Mouse (Mus musculus): ENCODE results near the gene Hcst. TPM values are rescaled to one million over a fixed set of nuclear protein-coding genes. Genes with fewer than 3 reads are reported as not detected.

Hcst gene
- polyA plus RNA-seq, 1 experiment from 2014 or later, result 0.39 TPM

DNA sequence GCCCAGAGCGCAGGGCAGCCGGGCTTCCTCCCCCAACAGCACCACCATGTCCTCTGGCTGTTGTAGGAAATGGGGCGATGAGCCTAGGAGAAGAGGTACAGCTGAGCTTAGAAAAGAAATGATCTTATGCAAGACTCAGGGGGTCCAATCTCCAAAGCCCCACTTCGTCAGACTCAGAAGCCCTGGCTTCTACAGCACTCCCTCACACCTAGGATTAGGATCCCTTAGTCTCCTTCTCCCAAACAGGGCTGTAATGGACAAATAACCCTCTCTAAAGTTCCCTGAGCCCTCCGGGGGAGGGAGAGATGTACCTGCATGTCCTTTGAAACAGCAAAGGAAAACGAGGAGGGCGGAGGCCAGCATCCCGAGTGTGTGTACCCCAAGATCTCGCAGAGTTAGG lies 36.8 kb upstream of the Hcst start:
- Histone ChIP-seq H3K9ac (ENCODE audit: low read length) (no peak overlapping the region), H3K36me3 (ENCODE audit: control insufficient read depth, insufficient read depth, low read length) (no peaks in the 10 kb centered on the region), H3K4me1 (ENCODE audit: control insufficient read depth, insufficient read depth, low read length) (0 out of 2 replicates have a peak, but pooled peaks cover 3% of the 10 kb centered on the region), H3K4me2 (ENCODE audit: low read depth, severe bottlenecking) (no peak overlapping the region), H3K27me3 (ENCODE audit: control insufficient read depth, insufficient read depth, low read length) (peaks cover 92% of the 10 kb centered on the region), H3K4me3 (ENCODE audit: low read depth, low read length) (no peak overlapping the region), H3K27ac (replicated peaks; ENCODE audit: low read depth, low read length) (no peak overlapping the region), H3K9me3 (ENCODE audit: control insufficient read depth, low read length) (no peaks in the 10 kb centered on the region)
- DNase-seq (ENCODE audit: low spot score) (no peak), ATAC-seq (ENCODE audit: insufficient number of reproducible peaks, low FRiP score, low TSS enrichment, low read depth) (no peak)
- 2% methylated on average over 9 of the region's 9 CpGs for WGBS

- H3K27ac ChIP-seq (replicated peaks; ENCODE audit: low read depth, low read length), result no peak overlapping the region
- no peak for DNase-seq (ENCODE audit: low spot score)
- peaks cover 75% of the 10 kb centered on the region for H3K27me3 ChIP-seq (ENCODE audit: control insufficient read depth, insufficient read depth, low read length)
- no peaks in the 10 kb centered on the region for H3K36me3 ChIP-seq (ENCODE audit: control insufficient read depth, insufficient read depth, low read length)
- H3K4me3 ChIP-seq (ENCODE audit: low read depth, low read length), result no peak overlapping the region
- H3K4me1 ChIP-seq (ENCODE audit: control insufficient read depth, insufficient read depth, low read length), result 0 out of 2 replicates have a peak, but pooled peaks cover 3% of the 10 kb centered on the region
- H3K9ac ChIP-seq (ENCODE audit: low read length), result no peak overlapping the region
- H3K9me3 ChIP-seq (ENCODE audit: control insufficient read depth, low read length), result no peaks in the 10 kb centered on the region
- 11% methylated on average over 6 of the region's 6 CpGs for WGBS
- ATAC-seq (ENCODE audit: insufficient number of reproducible peaks, low FRiP score, low TSS enrichment, low read depth), result no peak
- no peak overlapping the region for H3K4me2 ChIP-seq (ENCODE audit: low read depth, severe bottlenecking)
These were observed 34.6 kb upstream of the Hcst start for GRCm38 (mm10) chr7:30454259-30454658.

GRCm38 (mm10) chr7:30453766-30454165 lies 34.1 kb upstream of the Hcst start:
- WGBS, result 1% methylated on average over 25 of the region's 25 CpGs

GRCm38 (mm10) chr7:30453327-30453726 lies 33.7 kb upstream of the Hcst start:
- 19% methylated on average over 25 of the region's 25 CpGs for WGBS
- Histone ChIP-seq H3K27me3 (ENCODE audit: control insufficient read depth, insufficient read depth, low read length) (peaks cover 65% of the 10 kb centered on the region), H3K9me3 (ENCODE audit: control insufficient read depth, low read length) (no peaks in the 10 kb centered on the region), H3K4me1 (ENCODE audit: control insufficient read depth, insufficient read depth, low read length) (0 out of 2 replicates have a peak, but pooled peaks cover 3% of the 10 kb centered on the region), H3K9ac (ENCODE audit: low read length) (no peak overlapping the region), H3K4me2 (ENCODE audit: low read depth, severe bottlenecking) (no peak overlapping the region), H3K4me3 (ENCODE audit: low read depth, low read length) (no peak overlapping the region), H3K36me3 (ENCODE audit: control insufficient read depth, insufficient read depth, low read length) (no peaks in the 10 kb centered on the region), H3K27ac (replicated peaks; ENCODE audit: low read depth, low read length) (no peak overlapping the region)
- DNase-seq (ENCODE audit: low spot score), result no peak
- no peak for ATAC-seq (ENCODE audit: insufficient number of reproducible peaks, low FRiP score, low TSS enrichment, low read depth)

More at GRCm38 (mm10) chr7:30453766-30454165, 34.1 kb upstream of the Hcst start:
- H3K4me3 ChIP-seq (ENCODE audit: low read depth, low read length), result no peak overlapping the region
- H3K4me2 ChIP-seq (ENCODE audit: low read depth, severe bottlenecking), result no peak overlapping the region
- H3K36me3 ChIP-seq (ENCODE audit: control insufficient read depth, insufficient read depth, low read length), result no peaks in the 10 kb centered on the region
- no peak overlapping the region for H3K9ac ChIP-seq (ENCODE audit: low read length)
- no peak overlapping the region for H3K27ac ChIP-seq (replicated peaks; ENCODE audit: low read depth, low read length)
- DNase-seq (ENCODE audit: low spot score), result no peak
- H3K9me3 ChIP-seq (ENCODE audit: control insufficient read depth, low read length), result no peaks in the 10 kb centered on the region
- peaks cover 70% of the 10 kb centered on the region for H3K27me3 ChIP-seq (ENCODE audit: control insufficient read depth, insufficient read depth, low read length)
- 0 out of 2 replicates have a peak, but pooled peaks cover 3% of the 10 kb centered on the region for H3K4me1 ChIP-seq (ENCODE audit: control insufficient read depth, insufficient read depth, low read length)
- no peak for ATAC-seq (ENCODE audit: insufficient number of reproducible peaks, low FRiP score, low TSS enrichment, low read depth)

DNA sequence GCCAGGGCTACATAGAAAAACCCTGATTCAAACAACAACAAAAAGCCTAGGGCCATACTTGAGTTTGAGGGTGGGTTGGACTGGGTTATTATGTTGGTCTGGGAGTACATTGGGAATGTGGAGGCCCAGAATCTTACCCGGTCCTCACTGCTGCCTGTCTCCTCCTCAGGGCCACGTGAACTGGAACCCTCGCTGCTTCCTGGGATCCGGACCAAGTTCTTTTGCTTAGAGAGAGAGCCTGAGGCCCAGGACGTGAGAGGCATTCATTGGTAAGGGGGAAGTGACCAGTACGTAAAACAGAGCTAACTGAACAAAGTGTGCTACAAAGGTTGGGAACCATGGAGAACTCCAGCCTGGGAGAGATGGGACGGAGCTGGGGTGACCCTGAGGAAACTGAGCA lies 30.6 kb upstream of the Hcst start:
- peaks cover 38% of the 10 kb centered on the region for H3K27me3 ChIP-seq (ENCODE audit: control insufficient read depth, insufficient read depth, low read length)
- no peak for ATAC-seq (ENCODE audit: insufficient number of reproducible peaks, low FRiP score, low TSS enrichment, low read depth)

DNA sequence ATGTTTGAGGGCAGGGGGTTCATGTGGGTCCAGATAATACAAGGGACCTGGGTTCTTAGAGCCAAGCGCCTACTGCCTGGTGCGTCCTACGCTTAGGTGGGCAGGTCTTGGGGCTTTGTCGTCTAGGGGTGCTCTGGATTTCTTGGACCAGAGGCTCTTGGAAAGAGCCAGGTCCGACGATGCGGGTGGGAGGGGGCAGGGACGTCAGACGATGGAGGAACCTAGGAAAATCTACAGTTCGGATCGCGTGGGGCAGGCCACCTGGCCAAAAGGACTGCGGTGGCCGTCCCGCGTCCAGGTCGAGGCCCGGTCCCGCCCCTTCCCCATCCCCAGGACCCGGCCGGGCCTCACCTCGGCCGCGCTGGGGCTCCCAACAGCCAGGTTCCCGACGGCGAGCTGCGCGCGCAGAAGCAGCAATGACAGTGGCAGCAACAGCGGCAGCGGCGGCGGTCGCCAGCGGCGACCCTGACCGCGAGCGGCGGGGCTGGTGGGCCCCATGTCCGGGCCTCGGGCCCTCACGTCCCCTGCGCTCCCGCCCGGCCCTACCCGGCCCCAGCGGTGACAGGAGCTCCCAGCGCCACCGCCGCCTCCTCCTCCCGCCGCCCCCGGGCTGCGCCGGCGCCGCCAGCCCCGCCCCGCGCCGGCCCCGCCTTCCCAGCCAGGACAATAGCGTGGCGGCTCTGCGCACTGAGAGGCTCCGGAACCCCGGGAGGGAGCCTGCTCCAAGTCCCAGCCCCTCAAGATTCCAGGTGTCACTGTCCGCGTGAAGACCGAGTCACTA lies 25.5 kb upstream of the Hcst start, which contains the start of gene Aplp1:
Gene Aplp1 (minus strand): TSS at position 565 of the 781 bp plus-strand sequence.
- peak; percentile 41; the same call in 1 of the 2 replicates for ATAC-seq (ENCODE audit: insufficient number of reproducible peaks, low FRiP score, low TSS enrichment, low read depth)
- whole genome bisulfite sequencing, result under 1% methylated on average over 65 of the region's 72 CpGs
- DNase-seq (ENCODE audit: low spot score), result peak; percentile 75
- Histone ChIP-seq H3K4me1 (ENCODE audit: control insufficient read depth, insufficient read depth, low read length) (peaks cover 8% of the 10 kb centered on the region; the same call in 1 of the 2 replicates), H3K9ac (ENCODE audit: low read length) (peak within 1 kb of the TSS; percentile 63), H3K27ac (replicated peaks; ENCODE audit: low read depth, low read length) (no peak within 1 kb of the TSS), H3K9me3 (ENCODE audit: control insufficient read depth, low read length) (no peaks in the 10 kb centered on the region), H3K4me3 (ENCODE audit: low read depth, low read length) (peak within 1 kb of the TSS; percentile 58), H3K4me2 (ENCODE audit: low read depth, severe bottlenecking) (peak within 1 kb of the TSS; percentile 77), H3K27me3 (ENCODE audit: control insufficient read depth, insufficient read depth, low read length) (peaks cover 18% of the 10 kb centered on the region), H3K36me3 (ENCODE audit: control insufficient read depth, insufficient read depth, low read length) (no peaks in the 10 kb centered on the region)

More for the DNA sequence above, 30.6 kb upstream of the Hcst start:
- no peaks in the 10 kb centered on the region for H3K9me3 ChIP-seq (ENCODE audit: control insufficient read depth, low read length)
- H3K4me3 ChIP-seq (ENCODE audit: low read depth, low read length), result no peak overlapping the region
- DNase-seq (ENCODE audit: low spot score), result no peak
- H3K4me1 ChIP-seq (ENCODE audit: control insufficient read depth, insufficient read depth, low read length), result no peaks in the 10 kb centered on the region
- H3K27ac ChIP-seq (replicated peaks; ENCODE audit: low read depth, low read length), result no peak overlapping the region
- H3K36me3 ChIP-seq (ENCODE audit: control insufficient read depth, insufficient read depth, low read length), result no peaks in the 10 kb centered on the region
- 80% methylated on average over 7 of the region's 7 CpGs for WGBS
- no peak overlapping the region for H3K9ac ChIP-seq (ENCODE audit: low read length)
- no peak overlapping the region for H3K4me2 ChIP-seq (ENCODE audit: low read depth, severe bottlenecking)

GRCm38 (mm10) chr7:30444154-30444970 lies 24.7 kb upstream of the Hcst start:
- Histone ChIP-seq H3K27ac (replicated peaks; ENCODE audit: low read depth, low read length) (no peak overlapping the region), H3K4me3 (ENCODE audit: low read depth, low read length) (peak overlapping the region; percentile 58), H3K4me1 (ENCODE audit: control insufficient read depth, insufficient read depth, low read length) (peaks cover 8% of the 10 kb centered on the region; the same call in 1 of the 2 replicates), H3K9ac (ENCODE audit: low read length) (peak overlapping the region; percentile 63; the same call in 1 of the 2 replicates), H3K36me3 (ENCODE audit: control insufficient read depth, insufficient read depth, low read length) (no peaks in the 10 kb centered on the region), H3K4me2 (ENCODE audit: low read depth, severe bottlenecking) (peak overlapping the region; percentile 77), H3K9me3 (ENCODE audit: control insufficient read depth, low read length) (no peaks in the 10 kb centered on the region), H3K27me3 (ENCODE audit: control insufficient read depth, insufficient read depth, low read length) (peaks cover 24% of the 10 kb centered on the region)
- 1% methylated on average over 37 of the region's 38 CpGs for WGBS
- ATAC-seq (ENCODE audit: insufficient number of reproducible peaks, low FRiP score, low TSS enrichment, low read depth) (0 out of 2 replicates have a peak, but pooled peaks have one; percentile 31), DNase-seq (ENCODE audit: low spot score) (peak; percentile 67)

GRCm38 (mm10) chr7:30443696-30444095 lies 24.0 kb upstream of the Hcst start:
- no peak for DNase-seq (ENCODE audit: low spot score)
- WGBS, result 18% methylated on average over 9 of the region's 9 CpGs
- no peak overlapping the region for H3K27ac ChIP-seq (replicated peaks; ENCODE audit: low read depth, low read length)
- peaks cover 8% of the 10 kb centered on the region; the same call in 1 of the 2 replicates for H3K4me1 ChIP-seq (ENCODE audit: control insufficient read depth, insufficient read depth, low read length)
- no peak overlapping the region for H3K4me3 ChIP-seq (ENCODE audit: low read depth, low read length)
- peak overlapping the region; percentile 77; the same call in 1 of the 2 replicates for H3K4me2 ChIP-seq (ENCODE audit: low read depth, severe bottlenecking)
- no peaks in the 10 kb centered on the region for H3K9me3 ChIP-seq (ENCODE audit: control insufficient read depth, low read length)
- ATAC-seq (ENCODE audit: insufficient number of reproducible peaks, low FRiP score, low TSS enrichment, low read depth), result no peak
- H3K36me3 ChIP-seq (ENCODE audit: control insufficient read depth, insufficient read depth, low read length), result no peaks in the 10 kb centered on the region
- H3K27me3 ChIP-seq (ENCODE audit: control insufficient read depth, insufficient read depth, low read length), result peaks cover 24% of the 10 kb centered on the region
- H3K9ac ChIP-seq (ENCODE audit: low read length), result no peak overlapping the region
